Mouse (Mus musculus) bone marrow, adult 2 months (tissue): ENCODE results near the gene Wdtc1.

ENCODE experiments used
- CTCF ChIP-seq: fragments of 200-500 bp; IDR thresholded peaks from 2 replicates; pipeline ENCODE4 v1.5.1; 2011; ENCODE audit warnings: low read length, control low read depth; ENCODE audit not compliant: control insufficient read depth, insufficient read depth
- POLR2A ChIP-seq: fragments of 200-500 bp; IDR thresholded peaks from 2 replicates; pipeline ENCODE4 v1.6.1; 2011; ENCODE audit warnings: low read depth, mild to moderate bottlenecking, control low read depth, low read length, borderline replicate concordance; ENCODE audit not compliant: control insufficient read depth

GRCm38 (mm10) chr4:133244289-133244688 is 109.0 kb downstream of the Wdtc1 start:
- TF ChIP-seq POLR2A (no peak), CTCF (no peak)
